Mouse (Mus musculus): ENCODE results near the gene Deup1. TPM values are rescaled to one million over a fixed set of nuclear protein-coding genes. Genes with fewer than 3 reads are reported as not detected.
A peak's percentile ranks its signal among the peaks of the same experiment; 100 is the strongest.
"Not testable (repeated sequence)": the region's sequence is repeated elsewhere in the genome, so short reads cannot be mapped to it uniquely, and the experiment has no call there.

Gene Deup1
- polyA plus RNA-seq, 2 experiments, result 0.02 TPM; not detected in 1

- peak in 2 of 3 experiments; percentile 3 to 20 for DNase-seq (ENCODE audit: low read depth in 3 of 3, low spot score in 3 of 3)
- peak; percentile 64 for ATAC-seq (ENCODE audit: insufficient read depth)
These were observed 65.4 kb downstream of the Deup1 start for GRCm38 (mm10) chr9:15562353-15562752.

GRCm38 (mm10) chr9:15560451-15560850 is 67.3 kb downstream of the Deup1 start:
- no peaks in the 10 kb centered on the region for H3K9me3 ChIP-seq (ENCODE audit: control insufficient read depth, low read length)
- no peak overlapping the region for H3K4me2 ChIP-seq (ENCODE audit: low read depth)
- WGBS (ENCODE audit: insufficient replicate concordance), result 65% methylated on average over 3 of the region's 3 CpGs
- no peaks in the 10 kb centered on the region for H3K27me3 ChIP-seq (ENCODE audit: control insufficient read depth, insufficient read depth, low read length)
- no peak overlapping the region for H3K27ac ChIP-seq
- peaks cover 0 to 7% of the 10 kb centered on the region in 2 experiments; a peak in 2 of 4 replicates for H3K4me1 ChIP-seq (replicated peaks; ENCODE audit: control insufficient read depth in 2 of 2, insufficient read depth in 2 of 2, low read length in 1 of 2)
- no peak overlapping the region for H3K9ac ChIP-seq (replicated peaks)
- DNase-seq (ENCODE audit: low read depth in 3 of 3, low spot score in 3 of 3), result no peak
- H3K4me3 ChIP-seq (ENCODE audit: insufficient read depth in 1 of 2, low read depth in 2 of 2, low read length in 2 of 2), result no peak overlapping the region
- no peaks in the 10 kb centered on the region for H3K36me3 ChIP-seq (replicated peaks; ENCODE audit: control insufficient read depth, insufficient read depth, low read depth)
- no peak for ATAC-seq (ENCODE audit: insufficient read depth)
- TF ChIP-seq CTCF (IDR thresholded peaks at IDR 0.05; ENCODE audit: low read depth) (no peak), EP300 (IDR thresholded peaks at IDR 0.05; ENCODE audit: low read depth) (no peak)

More at GRCm38 (mm10) chr9:15562353-15562752, 65.4 kb downstream of the Deup1 start:
- Histone ChIP-seq H3K4me2 (ENCODE audit: low read depth) (no peak overlapping the region), H3K4me3 (ENCODE audit: insufficient read depth in 1 of 2, low read depth in 2 of 2, low read length in 2 of 2) (no peak overlapping the region), H3K36me3 (replicated peaks; ENCODE audit: control insufficient read depth, insufficient read depth, low read depth) (no peaks in the 10 kb centered on the region), H3K9me3 (ENCODE audit: control insufficient read depth, low read length) (no peaks in the 10 kb centered on the region), H3K4me1 (replicated peaks; ENCODE audit: control insufficient read depth in 2 of 2, insufficient read depth in 2 of 2, low read length in 1 of 2) (peaks cover 0 to 7% of the 10 kb centered on the region in 2 experiments; a peak in 2 of 4 replicates), H3K27me3 (ENCODE audit: control insufficient read depth, insufficient read depth, low read length) (no peaks in the 10 kb centered on the region), H3K9ac (replicated peaks) (no peak overlapping the region), H3K27ac (no peak overlapping the region)
- TF ChIP-seq CTCF (IDR thresholded peaks at IDR 0.05; ENCODE audit: low read depth) (no peak), EP300 (IDR thresholded peaks at IDR 0.05; ENCODE audit: low read depth) (no peak)
- WGBS (ENCODE audit: insufficient replicate concordance), result 60% methylated on average over 7 of the region's 7 CpGs

GRCm38 (mm10) chr9:15553322-15553721 is 74.4 kb downstream of the Deup1 start:
- H3K36me3 ChIP-seq (replicated peaks; ENCODE audit: control insufficient read depth, insufficient read depth, low read depth), result no peaks in the 10 kb centered on the region
- H3K9ac ChIP-seq (replicated peaks), result no peak overlapping the region
- H3K27ac ChIP-seq, result no peak overlapping the region
- H3K4me3 ChIP-seq (ENCODE audit: insufficient read depth in 1 of 2, low read depth in 2 of 2, low read length in 2 of 2), result no peak overlapping the region
- TF ChIP-seq CTCF (IDR thresholded peaks at IDR 0.05; ENCODE audit: low read depth) (no peak), EP300 (IDR thresholded peaks at IDR 0.05; ENCODE audit: low read depth) (no peak)
- no peak overlapping the region for H3K4me2 ChIP-seq (ENCODE audit: low read depth)
- WGBS (ENCODE audit: insufficient replicate concordance), result 72% methylated on average over 8 of the region's 8 CpGs
- H3K27me3 ChIP-seq (ENCODE audit: control insufficient read depth, insufficient read depth, low read length), result no peaks in the 10 kb centered on the region
- DNase-seq (ENCODE audit: low read depth in 3 of 3, low spot score in 3 of 3) (no peak), ATAC-seq (ENCODE audit: insufficient read depth) (no peak)
- H3K4me1 ChIP-seq (replicated peaks; ENCODE audit: control insufficient read depth in 2 of 2, insufficient read depth in 2 of 2, low read length in 1 of 2), result peaks cover 0 to 2% of the 10 kb centered on the region in 2 experiments; a peak in 1 of 4 replicates
- H3K9me3 ChIP-seq (ENCODE audit: control insufficient read depth, low read length), result no peaks in the 10 kb centered on the region

- no peak overlapping the region for H3K27ac ChIP-seq
These were observed 75.5 kb downstream of the Deup1 start for GRCm38 (mm10) chr9:15551933-15552851.

GRCm38 (mm10) chr9:15551073-15551472 is 76.7 kb downstream of the Deup1 start:
- 76% methylated on average over 6 of the region's 6 CpGs for WGBS (ENCODE audit: insufficient replicate concordance)
- ATAC-seq (ENCODE audit: insufficient read depth); H3K4me1 ChIP-seq (replicated peaks; ENCODE audit: control insufficient read depth in 2 of 2, insufficient read depth in 2 of 2, low read length in 1 of 2); H3K36me3 ChIP-seq (replicated peaks; ENCODE audit: control insufficient read depth, insufficient read depth, low read depth); H3K4me2 ChIP-seq (ENCODE audit: low read depth); H3K9ac ChIP-seq (replicated peaks); H3K27ac ChIP-seq; DNase-seq (ENCODE audit: low read depth in 3 of 3, low spot score in 3 of 3); H3K9me3 ChIP-seq (ENCODE audit: control insufficient read depth, low read length); H3K27me3 ChIP-seq (ENCODE audit: control insufficient read depth, insufficient read depth, low read length); H3K4me3 ChIP-seq (ENCODE audit: insufficient read depth in 1 of 2, low read depth in 2 of 2, low read length in 2 of 2): not testable (repeated sequence)

More at GRCm38 (mm10) chr9:15551933-15552851, 75.5 kb downstream of the Deup1 start:
- Histone ChIP-seq H3K4me3 (ENCODE audit: insufficient read depth in 1 of 2, low read depth in 2 of 2, low read length in 2 of 2) (no peak overlapping the region), H3K9ac (replicated peaks) (no peak overlapping the region), H3K9me3 (ENCODE audit: control insufficient read depth, low read length) (no peaks in the 10 kb centered on the region), H3K4me2 (ENCODE audit: low read depth) (no peak overlapping the region), H3K36me3 (replicated peaks; ENCODE audit: control insufficient read depth, insufficient read depth, low read depth) (no peaks in the 10 kb centered on the region), H3K27me3 (ENCODE audit: control insufficient read depth, insufficient read depth, low read length) (no peaks in the 10 kb centered on the region), H3K4me1 (replicated peaks; ENCODE audit: control insufficient read depth in 2 of 2, insufficient read depth in 2 of 2, low read length in 1 of 2) (peaks cover 0 to 2% of the 10 kb centered on the region in 2 experiments; a peak in 1 of 4 replicates)
- TF ChIP-seq CTCF (IDR thresholded peaks at IDR 0.05; ENCODE audit: low read depth) (no peak), EP300 (IDR thresholded peaks at IDR 0.05; ENCODE audit: low read depth) (no peak)
- WGBS (ENCODE audit: insufficient replicate concordance), result 66% methylated on average over 15 of the region's 15 CpGs
- peak; percentile 31; the same call in 1 of the 2 replicates for ATAC-seq (ENCODE audit: insufficient read depth)
- DNase-seq (ENCODE audit: low read depth in 3 of 3, low spot score in 3 of 3), result no peak
